Mouse (Mus musculus) right cerebral cortex, postnatal 14 days (tissue): ENCODE measurements around the gene Olfr1301.

Experiments used
- DNase-seq: peaks from one replicate; pipeline ENCODE4 v3.0.0; 2022

Olfr1301 gene

DNA sequence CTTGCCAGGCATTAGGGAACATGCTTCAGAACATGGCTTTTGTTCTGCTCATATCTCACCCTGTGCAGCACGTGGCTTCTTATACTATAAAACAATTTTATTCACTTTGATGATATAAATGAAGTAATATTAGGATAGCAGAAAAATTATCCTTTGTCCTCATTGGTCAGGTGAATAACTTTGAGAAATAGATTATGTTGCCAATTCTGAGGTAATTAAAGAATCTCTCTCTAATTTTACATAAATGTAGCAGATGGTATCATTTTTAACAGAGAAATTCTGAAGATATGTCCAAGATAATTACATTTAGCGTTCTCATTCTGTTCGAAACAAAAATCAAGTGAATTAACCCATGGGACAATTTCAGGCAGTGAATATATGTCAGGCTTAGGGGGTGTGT is at the start of gene Olfr1301:
Olfr1301 (plus strand) TSS at position 301 of the 400 bp plus-strand sequence.
- DNase-seq = no peak

DNA sequence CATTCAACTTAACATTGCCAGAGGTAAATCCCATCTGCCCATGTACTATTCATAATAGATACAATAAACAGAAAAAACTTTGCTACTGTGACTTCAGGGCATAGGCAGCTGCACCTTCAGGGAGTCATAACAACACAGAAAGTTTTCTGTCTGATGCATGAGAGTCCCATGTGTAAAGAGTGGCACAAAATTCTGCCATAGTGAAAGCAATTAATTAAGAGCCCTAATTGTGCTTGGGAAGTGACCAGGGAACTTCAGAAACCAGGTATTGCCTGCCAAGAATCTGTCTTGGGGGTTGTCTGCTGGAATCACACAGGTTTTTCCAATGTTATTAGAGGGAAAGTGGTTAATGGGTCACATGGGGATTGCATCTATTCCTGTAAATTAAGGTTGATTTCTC is 24.1 kb upstream of the Olfr1301 start:
- DNase-seq = no peak

DNA sequence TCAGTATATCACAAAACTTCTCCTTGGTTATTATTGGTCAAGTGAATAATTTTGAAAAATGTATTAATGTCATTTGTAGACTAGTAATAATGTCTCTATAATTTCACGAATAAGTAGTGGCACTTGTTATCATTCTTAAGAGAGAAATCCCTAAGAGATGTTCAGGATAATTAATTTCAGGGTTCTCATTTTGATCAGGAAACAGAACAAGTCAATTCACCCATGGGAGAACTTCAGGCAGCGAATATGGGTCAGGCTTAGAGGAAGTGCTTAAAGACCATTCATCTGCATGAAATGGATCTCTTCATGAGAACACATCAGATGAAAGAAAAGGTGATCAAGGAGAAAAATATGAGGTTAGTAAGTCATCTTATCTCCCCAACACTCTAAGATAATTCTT is 26.3 kb downstream of the Olfr1301 start, which contains the start of gene Olfr1302:
Olfr1302 (plus strand) TSS at position 301 of the 400 bp plus-strand sequence.
- DNase-seq = no peak
